Mouse (Mus musculus) left cerebral cortex, postnatal 10 days (tissue): ENCODE results near the gene Antxr1. TPM values are rescaled to one million over a fixed set of nuclear protein-coding genes. Genes with fewer than 3 reads are reported as not detected.

Source experiments
- DNase-seq, 2 experiments: peaks; one replicate each; pipeline ENCODE4 v3.0.0; 2021 to 2022; ENCODE audit warnings: low spot score in 2 of 2, mixed read lengths in 1 of 2; ENCODE audit errors: extremely low spot score in 1 of 2
- intact Hi-C: fragments of 180-260 bp; cut with DNase I; formaldehyde crosslinking; loops from one replicate; pipeline ENCODE4 v1.15.1; 2025
- total RNA-seq, 2 experiments: library from RNA; stranded (reverse); gene quantifications; 2 replicates each; pipeline ENCODE4 v1.2.3; 2021

The Antxr1 gene
- total RNA-seq, 2 experiments from 2014 or later: 18.0 TPM

- DNase-seq: no peak
- intact Hi-C loops: no loop called here
Observed at GRCm38 (mm10) chr6:87213262-87213661, 122.4 kb downstream of the Antxr1 start.

DNA sequence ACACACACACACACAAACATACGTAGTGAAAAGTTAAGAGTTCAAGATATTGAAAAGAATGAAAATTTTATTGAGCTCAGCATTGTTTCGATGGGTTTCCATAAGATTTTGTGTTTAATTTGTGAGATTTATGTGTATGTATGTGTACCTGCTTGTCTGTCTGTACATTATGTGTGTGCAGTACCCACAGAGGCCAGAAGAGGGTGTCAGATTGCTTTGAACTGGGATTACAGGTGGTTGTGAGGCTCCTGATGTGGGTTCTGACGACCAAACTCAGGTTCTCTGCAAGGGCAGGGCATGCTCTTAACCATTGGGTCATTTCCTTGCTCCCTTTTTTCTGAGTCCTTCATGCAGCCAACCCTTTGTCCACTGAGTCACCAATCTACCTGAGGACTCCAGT is 124.1 kb downstream of the Antxr1 start:
- intact Hi-C loops: no loop called here
- no peak for DNase-seq

- peak in 1 of 2 experiments; percentile 78 for DNase-seq
- intact Hi-C loops: no loop called here
Observed at GRCm38 (mm10) chr6:87207373-87207982, 128.1 kb downstream of the Antxr1 start.

DNA sequence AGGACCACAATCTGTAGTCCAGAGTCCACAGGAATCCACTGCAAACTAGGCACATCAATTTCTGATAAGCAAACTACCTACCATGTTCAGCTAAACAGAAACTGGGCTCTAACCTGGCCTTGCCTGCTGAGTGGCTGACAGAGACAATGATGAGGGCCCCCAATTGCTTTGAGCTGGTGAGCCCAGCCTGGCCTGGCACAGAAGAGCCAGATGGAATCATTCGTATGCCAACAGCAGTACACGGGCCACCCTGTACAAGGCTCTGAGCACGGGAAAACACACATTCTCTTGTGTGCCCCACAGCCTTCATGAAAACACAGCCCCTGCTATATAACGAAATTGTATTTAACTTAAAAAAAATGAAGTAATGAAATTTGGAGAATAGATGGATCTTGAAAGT is 128.8 kb downstream of the Antxr1 start:
- intact Hi-C loops: no loop called here
- no peak for DNase-seq

DNA sequence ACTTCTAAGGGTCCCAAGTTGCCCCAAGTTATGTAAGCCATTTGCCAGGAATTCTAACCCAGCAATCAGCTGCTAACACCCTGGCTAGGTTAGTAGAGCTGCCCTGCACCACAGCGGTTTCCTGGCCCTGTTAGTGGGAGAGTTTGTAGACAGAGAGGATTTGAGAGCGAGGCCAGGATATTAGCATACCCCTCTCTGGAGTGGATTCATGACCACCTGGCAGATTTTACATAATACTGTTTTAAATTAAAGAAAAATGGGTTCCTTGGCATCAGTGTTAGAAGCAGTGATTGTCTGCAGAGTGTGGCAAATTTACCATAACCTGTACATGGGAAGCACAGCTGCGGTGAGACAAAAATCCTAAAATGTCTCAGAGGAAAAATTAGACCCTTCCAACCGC is 132.2 kb downstream of the Antxr1 start:
- DNase-seq: no peak
- intact Hi-C loops: no loop called here

DNA sequence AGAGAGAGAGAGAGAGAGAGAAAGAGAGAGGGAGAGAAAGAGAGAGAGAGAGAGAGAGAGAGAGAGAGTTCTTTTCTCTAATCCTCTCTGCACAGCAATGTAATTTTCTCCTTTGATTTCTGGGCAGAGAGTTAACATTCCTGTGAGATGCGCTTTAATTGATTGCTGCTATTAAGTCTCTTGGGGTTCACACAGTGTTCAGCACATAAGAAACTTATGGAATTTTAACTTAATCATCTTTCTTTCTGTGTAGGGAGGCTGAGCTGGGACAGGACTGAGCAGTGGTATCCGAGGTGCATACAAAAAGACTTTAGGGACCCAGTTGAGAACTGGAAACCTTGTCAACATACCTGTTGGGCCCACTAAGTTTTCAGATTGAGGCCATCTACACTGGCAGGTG is 132.6 kb downstream of the Antxr1 start:
- DNase-seq: no peak
- intact Hi-C loops: no loop called here

- intact Hi-C loops: no loop called here
- no peak for DNase-seq
Observed at GRCm38 (mm10) chr6:87202048-87202605, 133.5 kb downstream of the Antxr1 start.

DNA sequence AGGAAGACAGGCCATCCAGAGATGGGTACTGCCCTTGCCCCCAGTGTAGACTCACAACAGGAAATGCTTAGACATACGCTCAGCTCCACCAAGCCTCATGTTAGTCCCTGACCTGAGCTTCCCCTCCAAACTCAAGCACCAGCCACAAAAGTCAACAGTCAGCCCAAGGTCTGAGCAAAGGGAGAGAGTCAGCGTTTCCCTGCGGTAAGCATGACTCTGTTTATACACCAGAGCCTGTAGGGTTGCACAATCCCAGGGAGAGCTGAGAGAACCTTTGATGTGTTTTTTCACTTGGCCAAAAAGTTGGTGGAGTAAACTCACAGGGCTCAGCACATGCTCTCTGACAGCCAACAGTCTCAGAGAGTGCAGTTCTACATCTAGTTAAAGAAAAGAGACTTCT is 145.9 kb downstream of the Antxr1 start:
- no peak for DNase-seq
- intact Hi-C loops: no loop called here

- peak; percentile 50 to 69 for DNase-seq
Observed at GRCm38 (mm10) chr6:87186988-87187387, 148.6 kb downstream of the Antxr1 start.

GRCm38 (mm10) chr6:87184418-87184817 is 151.2 kb downstream of the Antxr1 start:
- intact Hi-C loops: no loop called here
- DNase-seq: no peak

More at GRCm38 (mm10) chr6:87186988-87187387, 148.6 kb downstream of the Antxr1 start:
- intact Hi-C loops: no loop called here

- DNase-seq: no peak
- intact Hi-C loops: no loop called here
Observed at GRCm38 (mm10) chr6:87183981-87184380, 151.6 kb downstream of the Antxr1 start.

- intact Hi-C loops: no loop called here
Observed at GRCm38 (mm10) chr6:87183159-87183558, 152.5 kb downstream of the Antxr1 start.

GRCm38 (mm10) chr6:87182736-87183135 is 152.9 kb downstream of the Antxr1 start:
- intact Hi-C loops: no loop called here

More at GRCm38 (mm10) chr6:87183159-87183558, 152.5 kb downstream of the Antxr1 start:
- peak; percentile 83 to 84 for DNase-seq

DNA sequence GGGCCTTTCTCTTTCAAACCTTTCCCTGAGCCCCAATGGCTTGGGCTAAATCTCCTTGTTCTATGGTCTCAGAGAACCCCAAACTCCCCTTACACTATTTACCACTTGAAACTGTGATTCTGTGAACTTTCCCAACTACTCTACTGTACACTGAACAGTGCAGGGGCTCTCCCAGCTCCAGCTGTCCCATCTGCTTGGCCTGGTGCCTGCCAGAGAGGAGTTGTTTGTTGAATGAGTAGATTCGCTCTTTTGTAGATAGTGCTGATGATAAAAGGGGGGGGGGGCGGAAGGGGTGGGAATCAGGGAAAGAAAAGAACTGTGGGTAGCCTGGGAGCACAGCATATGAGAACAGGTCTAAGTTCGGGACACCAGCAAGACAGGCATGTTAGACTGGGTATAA is 164.2 kb downstream of the Antxr1 start:
- intact Hi-C loops: no loop called here
- DNase-seq: peak in 1 of 2 experiments; percentile 39

More at GRCm38 (mm10) chr6:87182736-87183135, 152.9 kb downstream of the Antxr1 start:
- no peak for DNase-seq

- intact Hi-C loops: no loop called here
Observed at GRCm38 (mm10) chr6:87170875-87171274, 164.7 kb downstream of the Antxr1 start.

GRCm38 (mm10) chr6:87170277-87170676 is 165.3 kb downstream of the Antxr1 start:
- intact Hi-C loops: no loop called here
- DNase-seq: no peak

More at GRCm38 (mm10) chr6:87170875-87171274, 164.7 kb downstream of the Antxr1 start:
- no peak for DNase-seq

- no peak for DNase-seq
- intact Hi-C loops: no loop called here
Observed at GRCm38 (mm10) chr6:87168021-87168420, 167.6 kb downstream of the Antxr1 start.

DNA sequence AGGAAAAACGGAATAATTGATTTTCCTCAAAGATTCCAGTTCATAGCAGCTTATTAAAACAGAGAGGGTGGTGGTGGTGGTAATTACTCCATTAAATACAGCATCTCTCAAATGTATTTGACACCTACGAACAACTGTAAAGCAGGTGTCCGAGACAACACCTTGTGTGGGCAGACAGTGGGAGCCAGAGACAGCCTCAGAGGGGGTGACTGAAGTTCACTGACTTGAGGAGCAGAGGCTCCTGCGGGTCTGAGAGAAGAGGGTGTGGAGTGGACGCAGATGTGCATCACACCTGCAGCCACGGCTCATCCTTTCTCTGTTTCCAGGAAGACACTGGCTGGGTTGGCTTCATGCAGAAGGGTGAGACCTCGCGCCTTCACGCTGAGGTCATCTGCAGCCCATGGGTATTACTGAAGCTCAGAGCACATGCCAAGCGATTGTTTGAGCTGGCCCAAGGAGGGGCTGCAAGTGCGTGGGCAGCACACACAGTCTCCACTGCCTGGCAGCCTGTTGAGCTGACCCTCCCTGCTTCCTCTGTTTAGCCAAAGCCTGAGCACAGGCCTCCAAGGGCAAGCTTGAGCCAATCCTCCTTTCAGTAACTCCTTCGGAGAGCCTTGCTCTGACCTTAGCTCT is 168.8 kb downstream of the Antxr1 start:
- no peak for DNase-seq
- intact Hi-C loops: no loop called here

DNA sequence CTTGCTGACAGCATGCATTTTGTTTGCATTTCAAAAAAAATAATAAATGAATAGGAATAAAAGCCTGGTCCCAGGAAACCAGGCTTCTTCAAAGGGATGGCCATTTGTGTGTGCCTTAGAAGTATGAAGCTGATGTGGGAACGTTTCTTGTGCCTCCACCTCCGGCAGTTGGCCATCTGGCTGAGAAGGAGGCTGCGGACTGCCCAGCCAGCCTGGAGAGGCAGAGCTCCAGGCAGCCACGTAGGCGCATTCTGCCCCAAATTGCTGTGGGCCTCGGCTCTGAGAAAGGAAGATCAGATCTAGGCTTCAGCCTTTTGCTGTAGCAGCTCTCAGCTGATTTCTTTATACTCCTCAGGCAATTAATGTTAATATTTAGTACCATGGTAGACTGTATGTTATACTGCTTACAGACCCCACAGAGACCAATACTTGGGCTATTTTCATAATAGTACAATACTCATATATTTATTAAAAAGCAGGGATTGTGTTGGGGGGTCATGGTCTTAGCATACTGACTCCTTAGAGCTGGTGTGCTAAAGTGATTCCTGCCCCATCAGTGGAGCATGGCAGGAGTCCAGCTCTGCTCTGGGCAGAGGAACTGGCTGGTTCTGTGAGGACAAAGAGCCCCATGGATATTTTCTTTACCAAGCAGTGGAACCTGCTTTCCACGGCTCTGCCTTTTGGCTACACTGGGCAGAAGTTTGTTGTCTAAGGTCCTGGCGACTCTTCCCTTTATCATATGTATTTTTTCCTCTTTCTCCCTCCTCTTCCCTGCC is 169.9 kb downstream of the Antxr1 start:
- DNase-seq: peak; percentile 34 to 52
- intact Hi-C loops: no loop called here
